Mouse (Mus musculus) ES-E14 (cell line): Measurements from ENCODE around the gene Kank1.

ENCODE experiments used
- CHD2 ChIP-seq: IDR thresholded peaks from 2 replicates; pipeline ENCODE4 v1.6.1; 2014; ENCODE audit warnings: mild to moderate bottlenecking, low read depth, low read length, inconsistent platforms
- ZNF384 ChIP-seq: IDR thresholded peaks from 2 replicates; pipeline ENCODE4 v1.6.1; 2012; ENCODE audit warnings: low read depth, low read length, inconsistent platforms

DNA sequence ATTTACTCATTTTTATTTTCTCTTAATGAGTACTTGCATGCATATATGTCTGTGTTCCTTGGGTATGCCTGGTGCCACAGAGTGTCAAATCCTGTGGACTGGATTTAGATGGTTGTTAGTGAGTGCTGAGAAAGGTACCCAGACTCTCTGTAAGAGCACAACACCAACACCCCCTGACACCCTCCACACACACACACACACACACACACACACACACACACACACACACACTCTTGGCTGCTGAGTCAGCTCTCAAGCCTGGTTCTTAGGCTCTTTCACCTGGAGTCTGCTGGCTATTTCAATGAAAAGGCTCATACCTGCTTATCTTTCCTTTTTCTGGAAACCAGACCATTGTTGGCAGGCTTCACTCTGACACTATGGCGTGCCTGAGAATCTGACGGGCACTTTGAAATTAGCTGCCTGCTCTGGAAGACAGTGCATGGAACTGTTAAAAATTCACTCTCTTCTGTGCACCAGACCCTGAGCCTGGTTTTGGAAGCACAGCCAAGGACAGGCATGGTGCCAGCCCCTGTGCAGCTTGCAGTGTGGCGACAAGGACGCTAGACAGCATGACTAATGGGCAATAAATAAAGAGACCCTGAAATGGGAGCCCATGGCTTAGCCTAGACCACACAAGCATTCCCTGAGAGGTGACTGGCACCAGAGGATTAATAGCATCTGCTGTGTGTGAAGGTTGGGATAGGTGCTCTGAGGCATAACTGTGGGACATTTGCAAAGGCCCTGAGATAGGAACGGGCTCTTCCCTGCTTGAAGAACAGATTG, 49.2 kb downstream of the Kank1 start:
- TF ChIP-seq ZNF384 = no peak
- no peak for TF ChIP-seq CHD2
